Mouse (Mus musculus): ENCODE measurements around the gene Itsn2.
"Not testable (repeated sequence)": the region's sequence is repeated elsewhere in the genome, so short reads cannot be mapped to it uniquely, and the experiment has no call there.

Gene Itsn2

GRCm38 (mm10) chr12:4708881-4709604 lies 116.6 kb downstream of the Itsn2 start:
- DNase-seq (ENCODE audit: low spot score in 2 of 2), result no peak

GRCm38 (mm10) chr12:4709926-4710325 lies 117.5 kb downstream of the Itsn2 start:
- DNase-seq (ENCODE audit: low spot score in 2 of 2), result no peak

GRCm38 (mm10) chr12:4713361-4713760 lies 120.9 kb downstream of the Itsn2 start:
- DNase-seq (ENCODE audit: low spot score in 2 of 2), result no peak

GRCm38 (mm10) chr12:4715606-4716005 lies 123.2 kb downstream of the Itsn2 start:
- no peak for DNase-seq (ENCODE audit: low spot score in 2 of 2)

- DNase-seq (ENCODE audit: low spot score in 2 of 2), result no peak
Observed at GRCm38 (mm10) chr12:4717417-4717816, 125.0 kb downstream of the Itsn2 start.

GRCm38 (mm10) chr12:4719066-4719761 lies 126.8 kb downstream of the Itsn2 start:
- DNase-seq (ENCODE audit: low spot score in 2 of 2), result no peak

- DNase-seq (ENCODE audit: low spot score in 2 of 2), result no peak
Observed at GRCm38 (mm10) chr12:4719762-4720754, 127.6 kb downstream of the Itsn2 start.

- no peak for DNase-seq (ENCODE audit: low spot score in 2 of 2)
Observed at GRCm38 (mm10) chr12:4729165-4729564, 136.7 kb downstream of the Itsn2 start.

GRCm38 (mm10) chr12:4731629-4732028 lies 139.2 kb downstream of the Itsn2 start:
- no peak for DNase-seq (ENCODE audit: low spot score in 2 of 2)

GRCm38 (mm10) chr12:4732332-4732731 lies 139.9 kb downstream of the Itsn2 start:
- DNase-seq (ENCODE audit: low spot score in 2 of 2), result no peak

GRCm38 (mm10) chr12:4738031-4738576 lies 145.7 kb downstream of the Itsn2 start, which contains the start of gene Fam228a:
TSS of gene Fam228a (minus strand) at chr12:4738430.
- no peak for DNase-seq (ENCODE audit: low spot score in 2 of 2)

- no peak for DNase-seq (ENCODE audit: low spot score in 2 of 2)
Observed at GRCm38 (mm10) chr12:4740823-4741222, 148.4 kb downstream of the Itsn2 start.

GRCm38 (mm10) chr12:4742183-4742582 lies 149.7 kb downstream of the Itsn2 start:
- no peak for DNase-seq (ENCODE audit: low spot score in 2 of 2)

GRCm38 (mm10) chr12:4744486-4744885 lies 152.0 kb downstream of the Itsn2 start:
- no peak for DNase-seq (ENCODE audit: low spot score in 2 of 2)

- not testable (repeated sequence) for DNase-seq (ENCODE audit: low spot score in 2 of 2)
Observed at GRCm38 (mm10) chr12:4754451-4754850, 162.0 kb downstream of the Itsn2 start.

- no peak for DNase-seq (ENCODE audit: low spot score in 2 of 2)
Observed at GRCm38 (mm10) chr12:4757060-4757459, 164.6 kb downstream of the Itsn2 start.

Measured in right cerebral cortex, postnatal 36 days (tissue).